Mouse (Mus musculus): ENCODE measurements around the gene Cyp2b13.
"Not testable (repeated sequence)": the region's sequence is repeated elsewhere in the genome, so short reads cannot be mapped to it uniquely, and the experiment has no call there.

Cyp2b13 gene

DNA sequence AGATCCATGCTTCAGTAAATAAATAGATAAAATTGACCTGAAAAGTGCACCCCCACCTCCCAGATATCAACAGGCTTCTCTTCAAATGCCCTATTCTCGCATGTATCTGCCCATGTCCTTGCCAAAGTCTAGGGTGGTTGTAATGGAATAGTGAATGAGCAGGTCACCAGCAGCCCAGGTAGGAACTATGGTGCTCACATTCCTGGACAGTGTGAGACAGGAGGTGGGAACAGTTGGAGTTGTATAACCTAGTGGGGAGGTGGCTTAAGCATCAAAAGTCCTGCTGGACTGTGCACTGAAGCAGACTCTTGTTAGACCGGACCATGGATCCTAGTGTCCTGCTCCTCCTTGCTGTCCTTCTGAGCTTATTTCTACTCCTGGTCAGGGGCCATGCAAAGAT lies at the start of gene Cyp2b13:
Cyp2b13 (plus strand) TSS at position 301 of the 400 bp plus-strand sequence.
- DNase-seq (ENCODE audit: low spot score), result not testable (repeated sequence)

DNA sequence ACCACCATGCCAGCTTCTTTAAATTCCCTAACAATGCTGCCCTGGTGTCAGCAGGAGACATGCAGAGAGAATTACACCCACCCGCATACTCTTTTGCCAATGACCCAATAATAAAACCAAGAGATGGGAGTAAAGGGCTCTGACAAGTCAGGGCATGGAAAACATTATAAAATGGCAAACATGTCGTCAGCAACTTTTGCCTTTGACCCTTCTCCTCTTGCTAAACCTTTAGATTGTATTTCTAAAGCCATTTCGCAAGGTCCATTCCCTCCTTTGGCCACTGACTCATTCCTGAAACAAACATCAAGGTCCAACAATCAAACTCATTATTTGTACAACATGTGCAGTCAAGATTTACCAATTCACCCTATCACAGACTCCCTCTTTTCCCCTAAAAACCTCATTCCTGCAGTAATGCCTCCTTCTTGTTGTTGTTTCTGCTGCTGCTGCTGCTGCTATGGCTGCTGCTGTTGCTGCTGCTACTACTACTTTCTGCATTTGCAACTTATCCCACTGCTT lies 41.4 kb upstream of the Cyp2b13 start:
- not testable (repeated sequence) for DNase-seq (ENCODE audit: low spot score)

DNA sequence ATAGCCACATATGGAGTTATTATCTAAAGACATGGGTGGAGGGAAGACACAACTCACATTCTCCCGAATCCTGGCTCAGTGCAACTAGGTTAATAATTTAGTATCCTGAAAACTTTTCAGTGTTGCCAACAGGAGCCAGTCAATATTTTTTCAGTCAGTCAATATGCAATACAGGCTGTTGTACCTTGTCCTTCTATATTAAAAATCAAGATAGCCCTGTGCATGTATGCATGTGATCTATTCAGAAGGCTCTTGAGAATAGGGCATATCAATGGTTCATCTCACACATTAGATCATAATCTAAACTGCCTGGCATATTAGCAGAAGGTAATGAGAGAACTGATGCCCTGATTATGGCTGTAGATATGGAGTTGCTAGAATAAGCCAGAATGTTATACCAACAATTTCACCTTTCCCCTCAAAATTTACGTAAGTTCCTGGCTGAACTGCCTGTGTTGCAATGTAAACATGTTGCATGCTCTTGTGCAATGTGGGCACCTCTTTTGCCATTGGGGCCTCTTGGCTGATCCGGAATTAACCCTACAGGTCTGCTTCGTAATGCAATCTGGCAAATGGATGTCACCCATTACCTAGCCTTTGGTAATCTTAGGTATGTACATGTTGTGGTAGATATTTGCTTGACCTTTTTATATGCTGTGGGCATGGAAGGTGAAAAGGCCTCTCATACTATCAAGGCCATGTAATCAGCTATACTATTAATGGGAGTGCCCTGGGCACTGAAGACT lies 6.2 kb upstream of the Cyp2b13 start:
- not testable (repeated sequence) for DNase-seq (ENCODE audit: low spot score)

DNA sequence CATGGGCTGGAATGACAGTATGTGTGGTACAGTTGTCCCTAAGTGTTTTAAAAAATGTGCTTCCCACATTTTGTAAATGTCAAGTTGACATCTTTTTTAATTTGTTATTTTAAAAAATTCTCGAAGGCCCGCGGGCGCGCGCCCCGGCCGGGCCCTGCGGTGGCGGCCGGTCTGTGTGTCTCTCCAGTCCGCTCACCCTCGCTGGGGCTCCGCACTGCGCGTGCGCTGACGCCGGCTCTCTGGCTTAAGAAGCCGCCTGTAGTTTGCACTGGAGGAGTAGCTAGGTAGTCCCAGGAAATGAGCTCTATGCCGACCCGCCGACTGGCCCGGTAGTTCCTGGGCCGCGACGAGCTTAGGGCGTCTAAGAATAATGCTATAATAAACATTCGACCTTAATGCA lies 10.4 kb downstream of the Cyp2b13 start:
- DNase-seq (ENCODE audit: low spot score), result not testable (repeated sequence)

DNA sequence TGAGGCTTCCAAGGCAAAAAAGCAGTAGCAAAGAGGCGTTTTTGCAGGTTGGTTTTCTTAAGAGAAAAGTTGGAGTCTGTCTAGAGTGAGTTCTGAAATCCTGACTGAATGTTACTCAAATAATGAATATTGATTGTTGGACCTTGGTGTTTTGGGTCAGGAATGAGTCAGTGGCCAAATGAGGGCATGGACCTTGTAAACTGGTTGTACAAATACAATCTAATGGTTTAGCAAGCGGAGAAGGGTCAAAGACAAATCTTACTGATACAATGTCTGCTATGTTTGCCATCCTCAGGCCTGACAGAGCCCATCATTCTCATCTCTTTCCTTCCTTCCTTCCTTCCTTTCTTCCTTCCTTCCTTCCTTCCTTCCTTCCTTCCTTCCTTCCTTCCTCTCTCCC lies 21.3 kb downstream of the Cyp2b13 start:
- DNase-seq (ENCODE audit: low spot score), result no peak

DNA sequence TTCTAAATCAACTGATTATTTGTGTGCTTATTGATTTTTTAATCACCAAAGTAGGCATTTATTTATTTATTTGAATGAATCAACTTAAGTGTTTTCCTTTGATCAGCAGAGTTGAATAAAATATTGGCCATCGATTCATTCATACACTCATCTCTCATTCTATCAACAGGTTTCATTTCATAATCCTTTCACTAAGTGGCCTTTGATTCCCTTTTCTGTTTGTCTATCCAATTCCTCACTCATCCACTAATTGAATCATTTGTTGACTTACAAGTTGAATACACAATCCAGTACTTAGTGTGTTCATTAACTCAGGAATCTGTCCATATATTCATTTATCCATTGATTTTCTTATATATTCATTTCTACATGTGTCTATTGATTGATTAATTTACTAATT lies 26.1 kb downstream of the Cyp2b13 start:
- no peak for DNase-seq (ENCODE audit: low spot score)

DNA sequence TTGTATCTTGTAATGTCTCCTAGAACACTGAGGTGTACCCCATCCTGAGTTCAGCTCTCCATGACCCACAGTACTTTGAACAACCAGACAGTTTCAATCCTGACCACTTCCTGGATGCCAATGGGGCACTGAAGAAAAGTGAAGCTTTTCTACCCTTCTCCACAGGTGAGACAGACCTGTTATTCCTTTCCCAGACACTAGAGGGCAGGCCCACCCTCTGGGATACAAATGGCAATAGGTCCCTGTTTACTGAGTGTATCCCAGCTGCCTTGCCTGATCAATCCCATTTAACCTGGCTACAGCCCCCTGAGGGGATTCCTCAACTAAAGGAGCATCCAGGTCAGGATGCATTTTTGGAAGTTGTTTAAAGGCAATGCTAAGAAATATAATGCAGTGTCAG lies 27.3 kb downstream of the Cyp2b13 start:
- DNase-seq (ENCODE audit: low spot score), result not testable (repeated sequence)

DNA sequence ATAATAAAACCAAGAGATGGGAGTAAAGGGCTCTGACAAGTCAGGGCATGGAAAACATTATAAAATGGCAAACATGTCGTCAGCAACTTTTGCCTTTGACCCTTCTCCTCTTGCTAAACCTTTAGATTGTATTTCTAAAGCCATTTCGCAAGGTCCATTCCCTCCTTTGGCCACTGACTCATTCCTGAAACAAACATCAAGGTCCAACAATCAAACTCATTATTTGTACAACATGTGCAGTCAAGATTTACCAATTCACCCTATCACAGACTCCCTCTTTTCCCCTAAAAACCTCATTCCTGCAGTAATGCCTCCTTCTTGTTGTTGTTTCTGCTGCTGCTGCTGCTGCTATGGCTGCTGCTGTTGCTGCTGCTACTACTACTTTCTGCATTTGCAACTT lies 78.3 kb downstream of the Cyp2b13 start:
- not testable (repeated sequence) for DNase-seq (ENCODE audit: low spot score)

DNA sequence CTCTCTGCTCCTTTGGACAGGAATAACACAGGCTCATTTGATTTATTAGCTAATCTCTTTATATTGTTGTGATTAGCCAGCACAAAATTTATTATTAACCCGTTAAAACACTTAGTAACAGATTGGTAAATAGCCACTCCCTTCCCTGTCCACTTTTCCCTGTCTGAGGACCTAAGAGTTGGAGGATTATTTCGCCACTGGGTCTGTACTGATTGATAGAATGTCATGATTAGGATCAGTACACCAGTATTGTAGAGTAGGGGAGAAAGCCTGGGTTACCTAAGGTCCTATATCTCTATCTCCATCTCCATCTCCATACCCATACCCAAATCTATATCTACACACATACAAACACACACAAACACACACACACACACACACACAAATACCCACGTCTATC lies 82.4 kb downstream of the Cyp2b13 start:
- not testable (repeated sequence) for DNase-seq (ENCODE audit: low spot score)
